Mouse (Mus musculus): Measurements from ENCODE around the gene Olfr686. TPM values are rescaled to one million over a fixed set of nuclear protein-coding genes. Genes with fewer than 3 reads are reported as not detected.

Gene Olfr686
- not detected in 2 replicates for polyA plus RNA-seq (2015; fragmentation: Nextera tagmentation; extraction: Ambion mirVana)

GRCm38 (mm10) chr7:105207385-105207784 lies at the start of gene Olfr686:
Gene Olfr686, minus strand, starts transcription at chr7:105207485.
- Histone ChIP-seq H3K4me1 (ENCODE audit: insufficient read depth) (no peaks in the 10 kb centered on the region), H3K36me3 (replicated peaks; ENCODE audit: insufficient read depth, low read length) (no peaks in the 10 kb centered on the region), H3K27ac (ENCODE audit: low read depth) (no peak within 1 kb of the TSS), H3K9ac (replicated peaks) (no peak within 1 kb of the TSS), H3K27me3 (ENCODE audit: insufficient read depth, low read length) (no peaks in the 10 kb centered on the region), H3K4me3 (ENCODE audit: low read depth, low read length) (no peak within 1 kb of the TSS), H3K4me2 (ENCODE audit: low read depth, low read length) (no peak within 1 kb of the TSS), H3K9me3 (ENCODE audit: low read length) (no peaks in the 10 kb centered on the region)
- DNase-seq (no peak), ATAC-seq (no peak)
- TF ChIP-seq CTCF (IDR thresholded peaks at IDR 0.05; ENCODE audit: low read depth) (no peak), EP300 (IDR thresholded peaks at IDR 0.05; ENCODE audit: low read depth) (no peak)

- H3K9ac ChIP-seq (replicated peaks) = no peak overlapping the region
- no peaks in the 10 kb centered on the region for H3K36me3 ChIP-seq (replicated peaks; ENCODE audit: insufficient read depth, low read length)
- ATAC-seq (no peak), DNase-seq (peak; percentile 28)
- peak; percentile 61 for TF ChIP-seq CTCF (IDR thresholded peaks at IDR 0.05; ENCODE audit: low read depth)
- no peak for TF ChIP-seq EP300 (IDR thresholded peaks at IDR 0.05; ENCODE audit: low read depth)
- H3K27me3 ChIP-seq (ENCODE audit: insufficient read depth, low read length) = no peaks in the 10 kb centered on the region
- H3K4me1 ChIP-seq (ENCODE audit: insufficient read depth) = no peaks in the 10 kb centered on the region
- no peak overlapping the region for H3K4me3 ChIP-seq (ENCODE audit: low read depth, low read length)
- WGBS (ENCODE audit: insufficient replicate concordance) = 60% methylated on average over 5 of the region's 5 CpGs
- H3K9me3 ChIP-seq (ENCODE audit: low read length) = no peaks in the 10 kb centered on the region
- H3K27ac ChIP-seq (ENCODE audit: low read depth) = no peak overlapping the region
- H3K4me2 ChIP-seq (ENCODE audit: low read depth, low read length) = no peak overlapping the region
Measured at GRCm38 (mm10) chr7:105256656-105257055, 49.4 kb upstream of the Olfr686 start.

GRCm38 (mm10) chr7:105248197-105248596 lies 40.9 kb upstream of the Olfr686 start:
- no peaks in the 10 kb centered on the region for H3K9me3 ChIP-seq (ENCODE audit: low read length)
- H3K27me3 ChIP-seq (ENCODE audit: insufficient read depth, low read length) = no peaks in the 10 kb centered on the region
- DNase-seq = no peak
- ATAC-seq = no peak
- WGBS (ENCODE audit: insufficient replicate concordance) = 42% methylated on average over 1 of the region's 1 CpGs
- no peak overlapping the region for H3K4me2 ChIP-seq (ENCODE audit: low read depth, low read length)
- no peaks in the 10 kb centered on the region for H3K36me3 ChIP-seq (replicated peaks; ENCODE audit: insufficient read depth, low read length)
- H3K9ac ChIP-seq (replicated peaks) = no peak overlapping the region
- H3K27ac ChIP-seq (ENCODE audit: low read depth) = no peak overlapping the region
- H3K4me3 ChIP-seq (ENCODE audit: low read depth, low read length) = no peak overlapping the region
- no peak for TF ChIP-seq EP300 (IDR thresholded peaks at IDR 0.05; ENCODE audit: low read depth)
- no peak for TF ChIP-seq CTCF (IDR thresholded peaks at IDR 0.05; ENCODE audit: low read depth)
- H3K4me1 ChIP-seq (ENCODE audit: insufficient read depth) = no peaks in the 10 kb centered on the region

- Histone ChIP-seq H3K4me2 (ENCODE audit: low read depth, low read length) (no peak overlapping the region), H3K27ac (ENCODE audit: low read depth) (no peak overlapping the region), H3K9me3 (ENCODE audit: low read length) (no peaks in the 10 kb centered on the region), H3K27me3 (ENCODE audit: insufficient read depth, low read length) (no peaks in the 10 kb centered on the region), H3K36me3 (replicated peaks; ENCODE audit: insufficient read depth, low read length) (no peaks in the 10 kb centered on the region), H3K4me3 (ENCODE audit: low read depth, low read length) (no peak overlapping the region), H3K4me1 (ENCODE audit: insufficient read depth) (no peaks in the 10 kb centered on the region), H3K9ac (replicated peaks) (no peak overlapping the region)
- TF ChIP-seq CTCF (IDR thresholded peaks at IDR 0.05; ENCODE audit: low read depth) = no peak
- TF ChIP-seq EP300 (IDR thresholded peaks at IDR 0.05; ENCODE audit: low read depth) = no peak
- no peak for ATAC-seq
- no peak for DNase-seq
- WGBS (ENCODE audit: insufficient replicate concordance) = 72% methylated on average over 3 of the region's 3 CpGs
Measured at GRCm38 (mm10) chr7:105247671-105248070, 40.4 kb upstream of the Olfr686 start.

- DNase-seq = no peak
- no peak for ATAC-seq
- 79% methylated on average over 2 of the region's 2 CpGs for WGBS (ENCODE audit: insufficient replicate concordance)
Measured at GRCm38 (mm10) chr7:105229386-105229785, 22.1 kb upstream of the Olfr686 start.

GRCm38 (mm10) chr7:105228138-105228537 lies 20.9 kb upstream of the Olfr686 start:
- DNase-seq = no peak

More at GRCm38 (mm10) chr7:105229386-105229785, 22.1 kb upstream of the Olfr686 start:
- Histone ChIP-seq H3K27me3 (ENCODE audit: insufficient read depth, low read length) (no peaks in the 10 kb centered on the region), H3K27ac (ENCODE audit: low read depth) (no peak overlapping the region), H3K4me3 (ENCODE audit: low read depth, low read length) (no peak overlapping the region), H3K36me3 (replicated peaks; ENCODE audit: insufficient read depth, low read length) (no peaks in the 10 kb centered on the region), H3K9ac (replicated peaks) (no peak overlapping the region), H3K4me2 (ENCODE audit: low read depth, low read length) (no peak overlapping the region), H3K9me3 (ENCODE audit: low read length) (no peaks in the 10 kb centered on the region), H3K4me1 (ENCODE audit: insufficient read depth) (no peaks in the 10 kb centered on the region)
- TF ChIP-seq EP300 (IDR thresholded peaks at IDR 0.05; ENCODE audit: low read depth) = no peak
- TF ChIP-seq CTCF (IDR thresholded peaks at IDR 0.05; ENCODE audit: low read depth) = no peak

GRCm38 (mm10) chr7:105226703-105227102 lies 19.4 kb upstream of the Olfr686 start:
- Histone ChIP-seq H3K9ac (replicated peaks) (no peak overlapping the region), H3K27me3 (ENCODE audit: insufficient read depth, low read length) (no peaks in the 10 kb centered on the region), H3K4me3 (ENCODE audit: low read depth, low read length) (no peak overlapping the region), H3K4me2 (ENCODE audit: low read depth, low read length) (no peak overlapping the region), H3K4me1 (ENCODE audit: insufficient read depth) (no peaks in the 10 kb centered on the region), H3K36me3 (replicated peaks; ENCODE audit: insufficient read depth, low read length) (no peaks in the 10 kb centered on the region), H3K9me3 (ENCODE audit: low read length) (no peaks in the 10 kb centered on the region), H3K27ac (ENCODE audit: low read depth) (no peak overlapping the region)
- ATAC-seq (no peak), DNase-seq (no peak)
- TF ChIP-seq EP300 (IDR thresholded peaks at IDR 0.05; ENCODE audit: low read depth) = no peak
- no peak for TF ChIP-seq CTCF (IDR thresholded peaks at IDR 0.05; ENCODE audit: low read depth)

More at GRCm38 (mm10) chr7:105228138-105228537, 20.9 kb upstream of the Olfr686 start:
- H3K9ac ChIP-seq (replicated peaks) = no peak overlapping the region
- no peak overlapping the region for H3K4me3 ChIP-seq (ENCODE audit: low read depth, low read length)
- no peaks in the 10 kb centered on the region for H3K9me3 ChIP-seq (ENCODE audit: low read length)
- no peak for TF ChIP-seq EP300 (IDR thresholded peaks at IDR 0.05; ENCODE audit: low read depth)
- no peak for TF ChIP-seq CTCF (IDR thresholded peaks at IDR 0.05; ENCODE audit: low read depth)
- no peaks in the 10 kb centered on the region for H3K36me3 ChIP-seq (replicated peaks; ENCODE audit: insufficient read depth, low read length)
- ATAC-seq = no peak
- H3K4me1 ChIP-seq (ENCODE audit: insufficient read depth) = no peaks in the 10 kb centered on the region
- 58% methylated on average over 1 of the region's 1 CpGs for WGBS (ENCODE audit: insufficient replicate concordance)
- no peak overlapping the region for H3K4me2 ChIP-seq (ENCODE audit: low read depth, low read length)
- no peak overlapping the region for H3K27ac ChIP-seq (ENCODE audit: low read depth)
- H3K27me3 ChIP-seq (ENCODE audit: insufficient read depth, low read length) = no peaks in the 10 kb centered on the region
